Mouse (Mus musculus): ENCODE results near the gene Selenos. TPM values are rescaled to one million over a fixed set of nuclear protein-coding genes. Genes with fewer than 3 reads are reported as not detected.

Selenos gene
- polyA plus RNA-seq, 1 experiment from 2014 or later, result 110 TPM

Other genes with a start within 250 kb of the Selenos start
- gene Pcsk6, start 217.9 kb upstream of the Selenos start, polyA plus RNA-seq (2014; fragmentation: Nextera tagmentation; extraction: Ambion mirVana), result 1.3 and 1.8 TPM in 2 replicates
- gene Gm45213, start 36.0 kb upstream of the Selenos start, polyA plus RNA-seq (2014; fragmentation: Nextera tagmentation; extraction: Ambion mirVana), result not detected in 2 replicates
- 237 and 251 TPM in 2 replicates for gene Snrpa1, start 20.6 kb upstream of the Selenos start, polyA plus RNA-seq (2014; fragmentation: Nextera tagmentation; extraction: Ambion mirVana)
- 22.4 and 23.1 TPM in 2 replicates for gene Chsy1, start 29.9 kb downstream of the Selenos start, polyA plus RNA-seq (2014; fragmentation: Nextera tagmentation; extraction: Ambion mirVana)